Mouse (Mus musculus): ENCODE results near the gene Rrp9.

Gene Rrp9

DNA sequence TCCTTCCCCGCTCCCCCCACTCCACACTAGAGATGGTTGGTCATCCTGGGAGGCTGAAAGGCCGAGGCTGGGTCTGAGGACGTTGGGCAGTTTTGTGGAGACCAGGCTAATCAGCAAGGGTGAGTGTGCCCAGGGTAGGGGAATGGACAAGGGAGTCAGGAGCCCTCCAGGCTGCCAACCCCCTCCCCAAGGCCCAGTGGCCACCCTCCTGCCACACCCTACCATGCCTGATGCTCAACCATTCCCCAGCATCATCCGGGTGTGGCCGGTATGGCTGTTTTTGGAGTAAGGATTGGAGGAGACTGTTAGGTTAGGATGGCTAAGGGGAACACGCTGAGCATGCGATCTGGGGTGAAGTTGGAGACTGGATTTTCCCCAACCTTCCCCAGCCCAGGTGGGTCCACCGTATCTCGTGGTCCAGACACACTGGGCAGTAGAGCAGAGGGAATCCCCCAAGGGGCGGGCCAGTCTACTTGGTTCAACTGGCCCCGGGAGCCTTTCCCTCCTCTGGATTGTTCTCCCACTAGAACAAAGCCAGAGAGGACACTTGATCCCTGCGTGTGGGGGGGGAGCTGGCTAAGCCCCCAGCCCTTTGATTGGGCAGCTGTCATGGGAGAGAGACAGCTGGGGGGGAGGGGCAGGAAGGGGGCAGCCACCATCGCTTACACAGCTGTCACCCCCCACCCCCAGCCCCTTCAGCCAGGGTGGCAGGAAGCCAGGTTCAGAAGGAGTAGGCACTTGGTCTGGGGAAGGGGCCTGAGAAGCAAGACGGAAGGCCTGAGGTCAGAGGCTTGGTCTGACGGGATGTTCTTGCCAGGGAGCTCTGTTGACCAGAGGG lies 19.2 kb upstream of the Rrp9 start:
- peak; percentile 75 for DNase-seq (ENCODE audit: low read depth, low spot score)

GRCm38 (mm10) chr9:106457163-106457559 lies 18.6 kb upstream of the Rrp9 start:
- no peak for DNase-seq (ENCODE audit: low read depth, low spot score)

- no peak for DNase-seq (ENCODE audit: low read depth, low spot score)
These were observed 17.8 kb upstream of the Rrp9 start for GRCm38 (mm10) chr9:106457920-106458319.

GRCm38 (mm10) chr9:106459946-106460345 lies 15.8 kb upstream of the Rrp9 start:
- DNase-seq (ENCODE audit: low read depth, low spot score), result no peak

DNA sequence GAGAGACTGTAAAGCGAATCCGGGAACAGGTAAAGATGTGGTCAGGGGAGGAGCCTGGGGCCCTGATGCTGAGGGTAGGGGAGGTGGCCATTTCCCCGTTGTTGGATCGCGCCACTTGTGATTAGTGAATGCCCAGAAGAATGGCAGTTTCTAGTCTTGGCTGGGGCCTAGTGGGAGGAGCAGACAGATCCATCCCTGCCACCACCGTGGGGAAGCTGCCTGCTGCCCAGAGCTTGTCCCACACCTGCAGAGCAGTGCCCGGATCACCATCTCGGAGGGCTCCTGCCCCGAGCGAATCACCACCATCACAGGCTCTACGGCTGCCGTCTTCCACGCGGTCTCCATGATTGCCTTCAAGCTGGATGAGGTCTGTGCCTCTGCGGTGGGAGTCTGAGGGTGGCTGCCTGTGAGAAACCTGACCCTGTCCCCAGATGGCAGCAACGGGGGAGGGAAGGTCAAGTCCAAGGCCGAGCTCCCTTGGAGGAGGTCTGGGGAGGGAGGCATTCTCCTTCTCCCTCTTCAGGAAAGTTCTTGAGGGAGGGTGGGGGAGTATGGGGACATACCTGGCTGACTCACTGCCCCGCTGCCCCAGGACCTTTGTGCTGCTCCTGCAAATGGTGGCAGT lies 15.2 kb upstream of the Rrp9 start:
- DNase-seq (ENCODE audit: low read depth, low spot score), result no peak

- DNase-seq (ENCODE audit: low read depth, low spot score), result no peak
These were observed 14.7 kb upstream of the Rrp9 start for GRCm38 (mm10) chr9:106461026-106461415.

DNA sequence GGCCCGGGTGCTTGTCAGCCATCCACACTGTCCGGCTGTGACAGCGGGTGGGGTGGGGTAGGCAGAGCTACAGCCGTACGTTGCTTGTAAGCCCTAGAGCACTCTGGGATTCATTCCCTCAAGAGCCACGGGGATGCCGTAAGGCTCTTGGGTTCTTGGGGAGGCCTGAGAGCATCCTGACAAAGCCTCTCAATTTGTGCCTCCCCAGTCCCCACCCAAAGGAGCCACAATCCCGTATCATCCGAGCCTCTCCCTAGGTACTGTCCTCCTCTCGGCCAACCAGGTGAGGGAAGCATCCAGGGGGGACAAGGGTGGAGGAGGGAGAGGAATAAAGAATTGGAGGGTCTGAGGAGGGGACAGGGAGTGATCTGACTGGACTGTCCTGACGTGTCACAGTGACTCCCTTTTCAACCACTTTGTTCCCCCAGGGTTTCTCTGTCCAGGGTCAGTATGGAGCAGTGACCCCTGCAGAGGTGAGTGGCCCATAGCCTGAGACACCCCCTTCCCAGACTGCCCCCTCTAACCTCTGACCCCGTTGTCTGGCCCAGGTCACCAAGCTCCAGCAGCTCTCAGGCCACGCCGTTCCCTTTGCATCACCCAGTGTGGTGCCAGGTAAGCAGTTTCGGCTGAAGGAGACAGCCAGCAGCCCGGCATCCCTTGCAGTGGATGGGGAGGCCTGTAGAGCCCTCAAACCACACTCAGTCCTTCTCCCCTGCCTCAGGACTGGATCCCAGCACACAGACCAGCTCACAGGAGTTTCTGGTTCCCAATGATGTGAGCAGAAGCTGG lies 13.9 kb upstream of the Rrp9 start:
- DNase-seq (ENCODE audit: low read depth, low spot score), result no peak

- no peak for DNase-seq (ENCODE audit: low read depth, low spot score)
These were observed 13.3 kb upstream of the Rrp9 start for GRCm38 (mm10) chr9:106462430-106462800.

DNA sequence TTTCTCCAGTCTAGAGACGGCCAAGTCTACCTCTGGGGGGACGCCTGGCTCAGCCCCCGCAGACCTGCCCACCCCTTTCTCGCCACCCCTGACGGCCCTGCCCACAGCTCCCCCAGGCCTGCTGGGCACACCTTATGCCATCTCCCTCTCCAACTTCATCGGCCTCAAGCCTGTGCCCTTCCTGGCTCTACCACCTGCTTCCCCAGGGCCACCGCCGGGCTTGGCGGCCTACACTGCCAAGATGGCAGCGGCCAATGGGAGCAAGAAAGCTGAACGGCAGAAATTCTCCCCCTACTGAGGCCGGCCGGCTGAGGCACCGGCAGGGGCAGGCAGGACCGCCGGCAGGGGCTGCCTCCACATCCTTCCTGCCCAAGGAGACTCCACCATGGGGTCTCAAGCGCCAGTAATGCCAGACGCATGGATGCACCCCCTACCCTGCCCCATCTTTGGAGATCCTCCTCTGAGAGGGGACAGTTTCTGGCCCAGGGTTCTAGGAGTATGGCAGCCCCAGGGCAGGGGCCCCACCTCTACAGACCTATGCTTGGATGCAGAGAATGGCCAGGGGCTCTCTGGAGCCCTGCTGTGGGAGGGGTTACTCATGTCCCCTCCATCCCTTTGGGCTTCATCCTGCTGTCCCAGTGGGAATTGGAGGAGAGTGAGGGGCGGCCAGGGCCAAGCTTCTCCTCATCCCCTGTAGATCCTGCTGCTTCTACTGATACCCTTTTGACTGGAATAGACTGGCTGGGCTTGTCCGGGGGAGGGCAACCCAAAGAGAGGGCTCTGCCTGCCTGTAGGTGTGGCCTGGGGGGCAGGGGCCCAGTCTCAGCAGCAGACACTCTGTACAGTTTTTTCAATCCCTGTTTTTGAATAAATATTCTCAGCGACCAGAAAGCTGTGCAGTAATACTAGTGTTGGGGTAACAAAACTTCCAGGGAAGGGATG lies 12.4 kb upstream of the Rrp9 start:
- no peak for DNase-seq (ENCODE audit: low read depth, low spot score)

GRCm38 (mm10) chr9:106464751-106465541 lies 10.8 kb upstream of the Rrp9 start:
- DNase-seq (ENCODE audit: low read depth, low spot score), result peak; percentile 75

DNA sequence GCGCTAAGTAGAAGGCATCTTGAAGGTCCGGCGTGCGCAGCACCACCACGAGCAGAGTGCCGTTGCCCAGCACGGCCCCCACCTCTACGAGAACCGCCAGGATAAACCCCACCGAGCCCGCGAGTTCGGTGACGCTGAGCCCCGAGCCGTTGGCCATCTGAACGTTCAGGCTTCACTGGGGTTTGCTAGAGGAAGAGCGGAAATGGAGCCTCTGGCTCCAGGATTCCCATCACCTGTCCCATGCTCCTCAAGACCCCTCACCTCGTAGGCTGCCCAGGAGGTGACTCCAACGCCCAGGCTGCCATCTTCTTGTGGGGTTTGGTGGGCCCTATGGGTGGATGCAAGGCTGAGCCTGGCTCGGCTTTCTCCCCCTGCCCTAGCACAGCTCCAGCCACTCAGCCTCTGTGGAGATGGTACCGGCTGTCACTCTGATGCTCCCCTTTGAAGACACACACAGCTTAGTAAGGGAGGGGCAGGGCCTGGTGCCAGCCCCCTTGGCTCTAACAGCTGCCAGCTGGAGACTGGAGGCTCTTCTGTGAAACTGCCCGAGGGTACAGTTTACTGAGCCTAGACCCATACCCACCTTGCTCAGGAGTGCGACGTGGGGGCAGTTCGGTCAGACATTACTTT lies 10.1 kb upstream of the Rrp9 start, which contains the start of gene Gpr62:
Gene Gpr62 (minus strand): TSS at position 368 of the 630 bp plus-strand sequence.
- DNase-seq (ENCODE audit: low read depth, low spot score), result no peak

GRCm38 (mm10) chr9:106466721-106467120 lies 9.0 kb upstream of the Rrp9 start:
- DNase-seq (ENCODE audit: low read depth, low spot score), result no peak

DNA sequence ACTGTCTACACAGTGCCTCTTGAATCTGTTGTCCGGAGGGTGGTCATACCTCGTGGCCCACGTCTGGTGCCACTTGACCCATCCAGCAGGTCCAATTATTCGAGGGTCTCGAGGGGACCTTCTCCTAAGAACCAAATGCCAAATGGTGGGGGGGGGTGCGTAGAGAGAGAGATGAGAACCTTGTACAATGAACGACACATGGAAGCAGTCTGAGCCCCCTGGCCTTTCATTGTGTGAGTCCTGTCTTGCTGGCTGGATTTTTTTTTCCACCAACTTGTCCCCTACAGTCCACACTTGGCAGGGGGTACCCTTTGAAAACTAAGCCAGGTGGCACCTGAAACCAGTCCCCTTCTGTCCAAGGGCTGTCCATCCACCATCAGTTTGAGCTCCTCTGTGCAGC lies 8.0 kb upstream of the Rrp9 start:
- DNase-seq (ENCODE audit: low read depth, low spot score), result no peak

- no peak for DNase-seq (ENCODE audit: low read depth, low spot score)
These were observed 6.4 kb upstream of the Rrp9 start for GRCm38 (mm10) chr9:106469317-106469716.

DNA sequence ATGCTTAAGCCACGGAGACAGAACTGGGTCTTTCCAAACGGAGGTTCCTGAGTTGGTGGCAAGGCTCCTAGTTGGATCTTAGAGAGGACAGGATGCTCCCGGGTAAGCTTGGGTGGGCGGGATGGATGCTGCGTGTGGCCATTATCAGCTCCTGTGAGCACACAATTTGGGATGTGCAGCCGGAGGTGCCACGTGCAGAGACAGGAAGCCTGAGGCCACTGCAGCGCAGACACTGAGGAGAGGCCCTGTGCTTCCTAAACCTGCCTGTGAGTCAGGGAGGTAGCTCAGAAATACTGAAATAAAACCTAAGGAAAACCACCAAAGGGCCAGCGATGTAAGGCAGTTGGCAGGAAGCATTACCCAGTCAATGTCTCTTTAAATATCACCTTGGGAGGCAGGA lies 6.0 kb upstream of the Rrp9 start:
- no peak for DNase-seq (ENCODE audit: low read depth, low spot score)

DNA sequence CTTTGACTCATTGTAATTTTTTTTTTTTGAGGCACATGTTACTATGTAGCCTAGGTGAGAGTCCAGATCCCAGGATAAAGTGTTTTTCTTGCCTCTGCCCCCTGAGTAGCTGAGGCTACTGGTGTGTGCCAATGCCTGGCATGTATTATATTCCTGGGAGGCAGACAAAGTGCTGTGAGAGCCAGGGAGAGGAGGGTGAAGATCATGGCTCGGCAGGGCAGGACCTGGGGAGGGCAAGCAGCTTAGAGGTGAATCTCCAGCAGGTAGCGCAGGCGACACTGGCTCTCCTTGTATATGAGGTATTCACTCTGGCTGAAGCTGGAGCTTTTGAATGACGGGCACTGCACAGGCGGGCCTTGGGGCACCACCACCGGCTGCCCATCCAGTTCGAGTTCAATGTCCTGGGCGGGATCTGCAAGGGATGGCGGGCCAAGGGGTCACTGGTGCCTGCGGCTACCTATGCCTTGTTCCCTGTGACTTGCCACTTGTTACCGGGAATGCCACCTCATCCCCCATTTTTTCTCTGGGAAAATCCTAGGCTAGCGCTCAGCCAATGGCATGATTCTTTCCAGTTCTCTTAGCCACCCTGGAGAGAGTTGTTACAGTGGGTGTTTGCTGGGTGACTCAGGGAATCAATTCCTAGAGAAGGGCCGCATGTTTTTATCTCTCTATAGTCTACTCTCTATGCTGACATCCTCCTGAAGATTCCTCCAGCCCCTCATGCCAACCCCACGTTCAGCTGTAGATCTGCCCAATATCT lies 4.6 kb upstream of the Rrp9 start:
- DNase-seq (ENCODE audit: low read depth, low spot score), result no peak

- peak; percentile 64 for DNase-seq (ENCODE audit: low read depth, low spot score)
These were observed 3.9 kb upstream of the Rrp9 start for GRCm38 (mm10) chr9:106471892-106472291.

GRCm38 (mm10) chr9:106472321-106472720 lies 3.4 kb upstream of the Rrp9 start:
- no peak for DNase-seq (ENCODE audit: low read depth, low spot score)

DNA sequence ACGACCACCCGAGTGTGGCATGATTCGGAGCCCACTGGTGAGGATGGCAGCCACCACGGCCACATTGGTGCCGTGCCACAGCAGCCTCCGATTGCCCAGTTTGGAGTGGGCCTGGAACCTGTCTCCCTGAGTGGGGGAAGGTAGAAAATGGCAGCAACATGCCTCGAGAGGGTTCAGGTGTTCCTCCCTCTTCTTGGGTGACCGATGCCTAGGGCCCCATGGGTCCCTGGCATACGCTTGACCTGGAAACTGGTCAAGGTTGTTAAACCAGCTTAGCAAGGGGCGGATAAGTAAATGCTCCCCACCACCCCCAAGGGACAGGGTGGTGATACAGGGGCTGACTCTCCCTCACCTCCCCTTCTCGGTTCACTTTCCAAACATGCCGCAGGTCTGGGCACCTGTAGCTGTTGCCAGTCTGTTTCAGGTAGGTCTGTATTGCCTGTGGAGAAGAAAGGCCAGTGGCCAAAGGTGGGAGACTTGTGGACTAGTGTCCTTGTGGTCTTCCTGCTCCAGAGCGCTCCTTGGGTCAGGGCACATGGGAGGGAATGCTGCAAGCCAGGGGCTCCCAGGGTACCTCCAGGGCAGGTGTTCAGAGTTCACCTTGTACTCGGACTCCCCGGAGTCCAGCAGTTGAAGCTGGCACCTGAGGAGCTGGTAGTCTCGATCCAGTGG lies 2.5 kb upstream of the Rrp9 start:
- DNase-seq (ENCODE audit: low read depth, low spot score), result no peak

All from mesoderm, embryonic 11.5 days (tissue).